Mouse (Mus musculus) heart, postnatal 4 days (tissue): ENCODE measurements at regions not wholly inside any gene's neighbourhood (a gene's known extent, or its start where the extent isn't known, plus 50 kb on each side); places are given as distances from the start of the nearest gene placed in this dataset.

Experiments used
- DNase-seq: peaks from one replicate; pipeline ENCODE4 v3.0.0; 2021

- no peak for DNase-seq
These were observed 55.1 kb upstream of the 1700008P02Rik start for GRCm38 (mm10) chr3:6675354-6675753.
